Mouse (Mus musculus) liver, embryonic 14.5 days (tissue): ENCODE results near the gene Sema7a.

ENCODE experiments used
- CTCF ChIP-seq: IDR thresholded peaks from 2 replicates; pipeline ENCODE4 v1.5.1; 2016; ENCODE audit warnings: antibody characterized with exemption, low read depth, control low read depth
- EP300 ChIP-seq: IDR thresholded peaks from 2 replicates; pipeline ENCODE4 v1.6.1; 2016; ENCODE audit warnings: antibody characterized with exemption, low read depth

- TF ChIP-seq EP300 (no peak), CTCF (no peak)
Observed at GRCm38 (mm10) chr9:57965281-57966185, 25.6 kb downstream of the Sema7a start.
